Mouse (Mus musculus): Measurements from ENCODE around the gene Ptpn13. TPM values are rescaled to one million over a fixed set of nuclear protein-coding genes. Genes with fewer than 3 reads are reported as not detected.

The Ptpn13 gene
- polyA plus RNA-seq, 1 experiment from 2014 or later = 215 TPM

DNA sequence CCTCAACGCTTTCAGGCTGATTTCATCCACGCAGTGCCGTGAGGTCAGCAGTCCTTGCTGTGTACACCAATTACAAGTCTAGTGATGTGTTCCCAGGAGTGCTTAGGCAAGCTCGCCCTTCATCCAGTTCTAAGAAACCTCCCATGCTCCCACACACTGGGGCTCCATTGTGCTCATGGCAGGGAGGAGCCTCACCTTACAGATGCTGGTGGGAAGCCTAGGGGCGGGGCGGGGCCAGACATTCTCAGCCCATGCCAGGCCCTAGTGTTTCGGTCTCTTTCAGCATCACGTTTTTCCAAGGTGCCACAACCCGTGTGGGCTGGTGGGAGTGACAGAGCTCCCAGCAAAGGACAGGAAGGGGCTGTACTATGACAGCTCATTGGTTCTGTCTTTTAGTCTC, 192.2 kb downstream of the Ptpn13 start:
- H3K27me3 ChIP-seq = no peaks in the 10 kb centered on the region
- in situ Hi-C loops (cut with MboI; ENCODE audit: low pct_unique_long_range_greater_than_20kb) = no loop called here
- DNase-seq (ENCODE audit: low read depth, low spot score) (no peak), ATAC-seq (no peak)
- ChIA-PET POLR2A (no interaction called here), CTCF (no interaction called here)
- TF ChIP-seq CTCF (IDR thresholded peaks at IDR 0.05) = no peak

DNA sequence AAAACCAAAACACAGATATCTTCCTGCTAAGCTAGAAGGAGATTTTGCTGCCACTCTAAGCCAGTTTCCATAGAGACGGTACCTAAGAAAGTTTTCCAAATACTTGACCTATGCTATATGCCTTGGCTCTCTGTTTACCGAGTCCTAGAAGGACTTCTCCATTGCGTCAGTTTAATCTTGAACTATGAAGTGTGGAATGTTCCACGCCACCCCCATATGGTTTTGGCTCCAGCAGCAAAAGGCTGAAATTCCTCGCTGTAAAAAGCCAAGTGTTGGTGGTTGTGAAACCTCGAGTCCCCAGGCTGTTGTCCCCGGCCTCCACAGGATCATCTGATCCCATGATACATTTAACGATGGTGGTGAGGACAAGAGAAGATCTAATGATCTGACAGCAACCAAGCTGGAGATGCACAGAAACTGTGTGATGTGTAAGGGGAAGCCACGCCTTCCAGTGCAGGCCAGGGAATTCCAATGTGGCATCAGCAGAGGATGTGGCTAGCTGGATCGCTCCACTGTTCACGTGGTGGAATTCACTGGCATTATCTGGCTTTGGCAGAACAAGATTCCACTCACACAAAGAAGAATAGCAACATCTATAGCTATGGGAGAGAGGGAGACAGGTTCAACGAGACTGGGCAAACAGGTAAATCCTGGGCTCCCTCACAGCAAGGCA, 195.4 kb downstream of the Ptpn13 start:
- CTCF ChIA-PET = interaction anchor here (1.2 to 1.5 kb wide), 3 partner anchors 9 to 34 kb away, joined by 3 to 5 read pairs (median 4); no protein-coding TSS in a partner anchor
- ATAC-seq (peak; percentile 55), DNase-seq (ENCODE audit: low read depth, low spot score) (no peak)
- TF ChIP-seq CTCF (IDR thresholded peaks at IDR 0.05) = no peak
- in situ Hi-C loops (cut with MboI; ENCODE audit: low pct_unique_long_range_greater_than_20kb) = no loop called here
- POLR2A ChIA-PET = interaction anchor here (1.1 kb wide), 1 partner anchor 24 kb away, joined by 3 read pairs; no protein-coding TSS in a partner anchor
- H3K27me3 ChIP-seq = no peaks in the 10 kb centered on the region

DNA sequence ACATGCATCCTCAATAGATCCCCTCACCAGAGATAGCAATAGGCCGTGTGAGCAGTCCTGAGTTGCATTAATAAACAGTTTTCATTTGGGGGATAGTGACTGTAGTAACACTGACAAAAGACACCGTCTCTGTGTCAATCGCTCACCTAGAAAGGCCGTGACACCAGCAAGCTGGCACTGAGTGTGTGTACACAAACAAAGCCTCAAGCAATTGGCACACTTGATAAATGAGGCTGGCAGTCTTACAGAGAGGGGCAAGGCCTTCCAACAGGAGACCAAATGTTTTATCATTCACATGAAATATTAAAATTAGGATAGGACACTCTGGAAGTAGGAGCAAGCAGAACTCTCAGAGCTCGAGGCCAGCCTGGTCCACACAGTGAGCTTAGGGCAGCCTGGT, 197.3 kb downstream of the Ptpn13 start:
- no peaks in the 10 kb centered on the region for H3K27me3 ChIP-seq
- ChIA-PET CTCF (interaction anchor here (1.4 kb wide), 1 partner anchor 10 kb away, joined by 4 read pairs; no protein-coding TSS in a partner anchor), POLR2A (interaction anchor here (0.8 kb wide), 1 partner anchor 8 kb away, joined by 3 read pairs; no protein-coding TSS in a partner anchor)
- no peak for ATAC-seq
- in situ Hi-C loops (cut with MboI; ENCODE audit: low pct_unique_long_range_greater_than_20kb) = no loop called here
- no peak for DNase-seq (ENCODE audit: low read depth, low spot score)
- no peak for TF ChIP-seq CTCF (IDR thresholded peaks at IDR 0.05)

DNA sequence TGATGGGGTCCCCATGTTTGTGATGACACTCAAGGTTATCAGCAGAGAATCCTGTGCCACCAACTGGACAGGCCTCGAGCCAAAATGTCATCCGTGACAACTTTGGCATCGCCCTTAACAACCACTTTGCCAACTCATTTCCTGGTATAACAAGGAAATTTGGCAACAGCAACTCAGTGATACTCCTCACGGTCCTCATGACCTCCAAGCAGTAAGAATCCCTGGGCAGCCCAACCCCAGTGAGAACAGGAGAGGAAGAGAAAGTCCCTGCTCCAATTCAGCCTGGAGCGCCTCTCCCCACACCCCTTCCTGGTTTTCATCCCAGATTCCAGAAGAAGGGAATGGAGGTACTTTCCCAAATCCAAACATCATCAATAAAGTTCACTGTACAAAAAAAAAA, 199.8 kb downstream of the Ptpn13 start:
- no peak for TF ChIP-seq CTCF (IDR thresholded peaks at IDR 0.05)
- DNase-seq (ENCODE audit: low read depth, low spot score) (no peak), ATAC-seq (no peak)
- ChIA-PET CTCF (interaction anchor here (1.6 kb wide), 1 partner anchor 13 kb away, joined by 4 read pairs; no protein-coding TSS in a partner anchor), POLR2A (no interaction called here)
- in situ Hi-C loops (cut with MboI; ENCODE audit: low pct_unique_long_range_greater_than_20kb) = no loop called here
- no peaks in the 10 kb centered on the region for H3K27me3 ChIP-seq

DNA sequence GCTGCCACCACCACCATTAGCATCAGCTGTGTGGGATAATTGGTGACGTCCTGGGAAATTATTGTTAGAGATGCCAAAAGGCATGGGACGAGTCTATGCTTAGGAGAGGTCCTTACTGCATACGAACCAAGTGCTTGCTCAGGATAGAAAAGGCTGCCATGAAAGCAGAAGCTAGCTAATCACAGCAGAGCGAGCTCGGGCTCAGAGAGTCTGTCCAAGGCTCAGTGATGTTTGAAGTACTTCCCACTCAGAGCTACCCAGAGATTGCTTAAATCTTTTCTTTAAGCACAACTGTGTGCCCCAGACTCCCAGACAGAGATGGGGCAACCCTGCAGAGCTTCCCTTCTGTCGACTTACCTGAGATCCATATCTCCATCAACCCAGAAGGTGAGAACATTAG, 203.5 kb downstream of the Ptpn13 start:
- TF ChIP-seq CTCF (IDR thresholded peaks at IDR 0.05) = no peak
- in situ Hi-C loops (cut with MboI; ENCODE audit: low pct_unique_long_range_greater_than_20kb) = no loop called here
- no peaks in the 10 kb centered on the region for H3K27me3 ChIP-seq
- DNase-seq (ENCODE audit: low read depth, low spot score) (no peak), ATAC-seq (no peak)
- ChIA-PET CTCF (interaction anchor here (1.3 to 2.0 kb wide), 3 partner anchors 9 to 30 kb away, joined by 4 to 5 read pairs (median 5); no protein-coding TSS in a partner anchor), POLR2A (interaction anchor here (0.6 kb wide), 1 partner anchor 24 kb away, joined by 4 read pairs; no protein-coding TSS in a partner anchor)

DNA sequence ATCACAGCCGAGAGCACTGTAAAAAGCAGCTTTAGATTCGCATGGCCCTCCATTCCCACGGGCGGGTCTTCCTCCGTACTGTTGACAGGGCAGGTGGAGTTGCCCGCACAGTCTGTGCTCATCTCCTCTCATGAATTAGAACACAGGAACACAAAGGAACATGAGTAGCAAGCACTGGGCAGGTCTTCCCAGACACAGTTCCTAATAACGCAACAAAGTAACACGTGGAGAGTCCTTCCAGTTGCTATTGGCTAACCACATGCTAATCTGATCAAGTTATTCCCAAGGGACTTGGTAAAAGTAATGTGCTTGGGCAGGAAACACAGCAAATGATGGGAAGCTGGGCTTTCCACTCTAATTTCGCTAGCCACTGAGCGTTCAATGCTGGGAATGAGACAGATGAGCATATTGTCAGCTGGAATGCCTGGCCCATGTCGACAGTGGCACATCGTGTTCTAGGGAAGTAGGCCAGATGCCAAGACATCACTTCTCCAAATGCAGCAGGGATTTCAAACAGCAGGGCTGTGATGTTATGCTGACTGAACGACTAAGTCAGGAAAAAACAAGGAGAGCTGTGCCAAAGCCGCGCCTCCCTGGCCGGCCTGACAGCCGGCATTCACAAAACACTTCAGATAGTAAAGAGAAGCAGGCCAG, 204.2 kb downstream of the Ptpn13 start, which contains the start of gene Slc10a6:
TSS of gene Slc10a6 (minus strand) at position 293 of the 654 bp plus-strand sequence.
- no peak for ATAC-seq
- in situ Hi-C loops (cut with MboI; ENCODE audit: low pct_unique_long_range_greater_than_20kb) = no loop called here
- ChIA-PET CTCF (interaction anchor here (1.3 to 2.0 kb wide), 3 partner anchors 8 to 29 kb away, joined by 4 to 5 read pairs (median 5); no protein-coding TSS in a partner anchor), POLR2A (no interaction called here)
- DNase-seq (ENCODE audit: low read depth, low spot score) = no peak
- TF ChIP-seq CTCF (IDR thresholded peaks at IDR 0.05) = no peak
- no peaks in the 10 kb centered on the region for H3K27me3 ChIP-seq

DNA sequence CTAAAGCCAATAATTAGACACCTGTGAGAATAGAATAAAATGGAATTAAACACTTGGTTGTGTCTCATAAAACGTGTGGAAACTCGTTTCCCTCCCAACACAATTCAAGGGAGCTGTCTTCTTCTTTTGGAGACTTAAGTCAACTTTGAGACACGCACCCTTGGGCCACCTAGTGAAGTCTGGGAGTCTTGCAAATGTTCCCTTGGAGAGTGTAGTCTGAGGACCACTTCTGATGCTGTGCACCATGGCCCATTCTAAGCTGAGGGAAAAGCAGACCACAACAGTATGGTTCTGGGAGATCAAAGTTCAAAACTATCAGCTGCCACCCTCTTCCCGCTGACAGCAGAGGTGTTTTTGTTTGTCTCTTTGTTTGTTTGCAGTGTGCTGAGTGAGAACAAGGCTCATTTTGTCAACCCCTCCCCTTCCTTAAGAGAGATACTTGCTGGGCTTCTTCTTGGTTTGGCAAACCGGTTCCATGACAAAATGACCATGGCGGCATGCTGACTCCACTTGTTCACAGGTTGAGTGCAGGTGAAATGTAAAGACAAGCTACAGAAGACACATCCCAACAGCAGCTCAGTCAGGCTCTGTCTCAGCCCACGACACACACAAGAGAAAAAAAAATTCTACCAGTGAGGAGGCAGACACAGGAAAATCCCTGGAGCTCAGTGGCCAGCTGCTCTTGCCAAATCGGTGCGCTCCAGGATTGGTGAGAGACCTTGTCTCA, 205.0 kb downstream of the Ptpn13 start:
- ChIA-PET POLR2A (no interaction called here), CTCF (interaction anchor here (0.7 to 2.0 kb wide), 5 partner anchors 9 to 29 kb away, joined by 3 to 5 read pairs (median 4); no protein-coding TSS in a partner anchor)
- in situ Hi-C loops (cut with MboI; ENCODE audit: low pct_unique_long_range_greater_than_20kb) = no loop called here
- no peaks in the 10 kb centered on the region for H3K27me3 ChIP-seq
- ATAC-seq = no peak
- no peak for TF ChIP-seq CTCF (IDR thresholded peaks at IDR 0.05)
- DNase-seq (ENCODE audit: low read depth, low spot score) = no peak

DNA sequence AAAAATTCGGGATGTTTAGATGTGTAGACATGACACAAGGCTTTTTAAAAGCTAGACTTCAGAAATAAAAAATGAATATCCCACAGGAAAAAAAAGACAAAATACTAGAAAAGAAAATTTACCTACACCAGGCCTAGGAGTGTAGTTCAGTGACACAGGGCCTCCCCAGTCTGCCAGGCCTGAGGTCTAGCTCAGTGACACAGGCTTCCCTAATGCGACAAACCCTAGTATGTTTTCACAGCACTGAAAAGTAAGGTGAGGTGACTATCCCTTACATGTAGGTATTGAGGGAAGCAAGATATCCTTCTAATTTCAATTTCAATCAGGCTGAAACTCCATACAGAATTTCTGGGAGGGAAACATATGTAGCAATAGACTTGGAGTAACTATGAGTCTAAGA, 212.2 kb downstream of the Ptpn13 start:
- POLR2A ChIA-PET = no interaction called here
- ATAC-seq = no peak
- H3K27me3 ChIP-seq = no peaks in the 10 kb centered on the region
- no peak for TF ChIP-seq CTCF (IDR thresholded peaks at IDR 0.05)
- in situ Hi-C loops (cut with MboI; ENCODE audit: low pct_unique_long_range_greater_than_20kb) = no loop called here
- DNase-seq (ENCODE audit: low read depth, low spot score) = no peak
- CTCF ChIA-PET = interaction anchor here (0.8 to 1.8 kb wide), 3 partner anchors 8 to 28 kb away, joined by 3 to 5 read pairs (median 4); partner anchors contain the start of gene Slc10a6

DNA sequence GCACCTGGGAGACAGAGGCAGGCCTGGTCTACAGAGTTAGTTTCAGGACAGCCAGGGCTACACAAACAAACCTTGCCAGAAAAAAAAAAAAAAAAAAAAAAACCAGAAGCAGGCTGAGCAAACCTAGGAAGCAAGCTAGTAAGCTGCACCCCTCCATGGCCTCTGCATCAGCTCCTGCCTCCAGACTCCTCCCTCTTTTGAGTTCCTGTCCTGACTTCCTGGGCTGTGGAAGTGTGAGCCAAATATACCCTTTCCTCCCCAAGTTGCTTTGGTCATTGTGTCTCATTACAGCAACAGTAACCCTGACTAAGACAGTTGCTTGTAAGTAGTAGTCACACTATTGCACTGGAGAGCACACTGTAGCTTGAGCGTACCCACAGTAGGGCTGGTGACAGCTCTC, 219.2 kb downstream of the Ptpn13 start:
- CTCF ChIA-PET = interaction anchor here (1.2 to 3.6 kb wide), 5 partner anchors 10 to 289 kb away, joined by 3 to 12 read pairs (median 6); no protein-coding TSS in a partner anchor
- POLR2A ChIA-PET = interaction anchor here (1.4 kb wide), 1 partner anchor 25 kb away, joined by 3 read pairs; no protein-coding TSS in a partner anchor
- in situ Hi-C loops (cut with MboI; ENCODE audit: low pct_unique_long_range_greater_than_20kb) = no loop called here
- DNase-seq (ENCODE audit: low read depth, low spot score) (no peak), ATAC-seq (no peak)
- no peak for TF ChIP-seq CTCF (IDR thresholded peaks at IDR 0.05)
- H3K27me3 ChIP-seq = no peaks in the 10 kb centered on the region

DNA sequence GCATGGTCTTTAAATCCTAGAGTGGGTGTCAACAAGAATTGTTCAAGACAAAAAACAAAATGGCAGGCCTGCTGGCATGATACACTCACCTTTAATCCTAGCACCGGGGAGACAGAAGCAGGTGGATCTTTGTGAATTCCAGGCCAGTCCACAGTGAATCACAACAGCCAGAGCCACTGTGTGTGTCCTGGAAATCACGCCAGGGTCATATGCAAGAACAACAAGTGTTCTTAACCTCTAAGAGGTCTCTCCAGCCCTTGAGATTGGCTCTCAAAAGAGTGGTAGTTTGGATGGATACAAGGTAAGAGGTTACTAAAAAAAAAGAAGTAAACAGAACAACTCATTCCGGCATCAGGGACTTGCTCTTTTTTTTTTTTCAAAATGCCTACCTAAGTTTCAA, 222.3 kb downstream of the Ptpn13 start:
- no peak for DNase-seq (ENCODE audit: low read depth, low spot score)
- H3K27me3 ChIP-seq = no peaks in the 10 kb centered on the region
- ATAC-seq = no peak
- in situ Hi-C loops (cut with MboI; ENCODE audit: low pct_unique_long_range_greater_than_20kb) = no loop called here
- TF ChIP-seq CTCF (IDR thresholded peaks at IDR 0.05) = no peak
- ChIA-PET CTCF (no interaction called here), POLR2A (no interaction called here)

Other genes starting within 250 kb of the Ptpn13 start
- gene Mapk10, start 213.9 kb upstream of the Ptpn13 start, polyA plus RNA-seq (2021) = 0.23 TPM
- not detected for gene Slc10a6, start 204.2 kb downstream of the Ptpn13 start, polyA plus RNA-seq (2021)
- gene 1700016H13Rik, start 230.8 kb downstream of the Ptpn13 start, polyA plus RNA-seq (2021) = not detected

Data from Patski (cell line).